In genomic region chr15:82963090-82963489, GRCm38 (mm10) we compare ENCODE assay signal across 8 mouse cellular contexts. TPM values are rescaled to one million over a fixed set of nuclear protein-coding genes. Genes with fewer than 3 reads are reported as not detected.
A peak's percentile ranks its signal among the peaks of the same experiment; 100 is the strongest.
DNase-seq lines count a peak whose midpoint lies in the region; ATAC-seq and TF ChIP-seq lines count a peak whose summit lies in the region.

No protein-coding gene starts in this region.

- H3K4me1 ChIP-seq in kidney, embryonic 16.5 days (ENCODE audit: insufficient read depth, low read length): peaks cover 63% of the 10 kb centered on the region
- H3K4me1 ChIP-seq in cortical plate, adult 2 months (ENCODE audit: control insufficient read depth, insufficient read depth, low read length): peaks cover 6% of the 10 kb centered on the region; the same call in 1 of the 2 replicates
- peaks cover 74% of the 10 kb centered on the region for H3K4me1 ChIP-seq in midbrain, embryonic 12.5 days

- no peaks in the 10 kb centered on the region for H3K9me3 ChIP-seq in kidney, embryonic 16.5 days (ENCODE audit: low read length)
- H3K9me3 ChIP-seq in midbrain, embryonic 12.5 days: no peaks in the 10 kb centered on the region

- H3K27ac ChIP-seq in kidney, embryonic 16.5 days (ENCODE audit: low read length): 0 out of 2 replicates have a peak overlapping the region, but pooled peaks have one; percentile 4
- H3K27ac ChIP-seq in cortical plate, adult 2 months (ENCODE audit: insufficient read depth, low read length): peak overlapping the region; percentile 53; the same call in 1 of the 2 replicates
- peak overlapping the region; percentile 76 for H3K27ac ChIP-seq in midbrain, embryonic 12.5 days (replicated peaks)

- peaks cover 16% of the 10 kb centered on the region; the same call in 1 of the 2 replicates for H3K27me3 ChIP-seq in kidney, embryonic 16.5 days (ENCODE audit: insufficient read depth, low read length)
- peaks cover 86% of the 10 kb centered on the region for H3K27me3 ChIP-seq in midbrain, embryonic 12.5 days

- H3K4me3 ChIP-seq in kidney, embryonic 16.5 days (ENCODE audit: low read length): peak overlapping the region; percentile 57
- peak overlapping the region; percentile 65 for H3K4me3 ChIP-seq in cortical plate, adult 2 months (ENCODE audit: insufficient read depth, low read length)
- H3K4me3 ChIP-seq in midbrain, embryonic 12.5 days: peak overlapping the region; percentile 59

- intact Hi-C loops in heart, postnatal 10 days (cut with DNase I): no loop called here

- TF ChIP-seq CTCF in cortical plate, adult 2 months (IDR thresholded peaks at IDR 0.05; ENCODE audit: extremely low read depth, insufficient read depth, low read length): no peak

- H3K36me3 ChIP-seq in kidney, embryonic 16.5 days (ENCODE audit: insufficient read depth, low read length): no peaks in the 10 kb centered on the region
- H3K36me3 ChIP-seq in midbrain, embryonic 12.5 days: no peaks in the 10 kb centered on the region

- no peak for TF ChIP-seq POLR2A in cortical plate, adult 2 months (IDR thresholded peaks at IDR 0.05; ENCODE audit: extremely low read depth, insufficient read depth, low read length)

- DNase-seq in kidney, postnatal 4 days: no peak
- peak; percentile 8 to 22 for DNase-seq in heart, postnatal 10 days
- DNase-seq in gastrocnemius, postnatal 25 days: no peak

- WGBS in kidney, embryonic 16.5 days: 3% methylated on average over 25 of the region's 39 CpGs
- 2% methylated on average over 28 of the region's 39 CpGs for WGBS in midbrain, embryonic 12.5 days

- peak overlapping the region; percentile 79 for H3K4me2 ChIP-seq in kidney, embryonic 16.5 days (replicated peaks; ENCODE audit: low read depth, low read length)
- H3K4me2 ChIP-seq in midbrain, embryonic 12.5 days (replicated peaks): peak overlapping the region; percentile 70

- peak overlapping the region; percentile 76 for H3K9ac ChIP-seq in kidney, embryonic 16.5 days (replicated peaks; ENCODE audit: low read length)
- H3K9ac ChIP-seq in midbrain, embryonic 12.5 days (replicated peaks): peak overlapping the region; percentile 67

- ATAC-seq in kidney, embryonic 16.5 days (ENCODE audit: low FRiP score, low TSS enrichment): no peak
- ATAC-seq in midbrain, embryonic 12.5 days (ENCODE audit: low FRiP score, low read depth): no peak
- no peak for ATAC-seq in erythroblast, adult 5-6 weeks (replicated peaks; ENCODE audit: low FRiP score, poor library complexity, severe bottlenecking)
- no peak for ATAC-seq in erythroid progenitor cell, adult 5-6 weeks (replicated peaks; ENCODE audit: low FRiP score, poor library complexity, severe bottlenecking)

RNA-seq across cellular contexts. Expression of gene Tcf20, which starts 24.6 kb away (rescaled TPM):
- 7.3 and 8.3 TPM in 2 replicates for polyA plus RNA-seq in kidney, embryonic 16.5 days (2015; fragmentation: Nextera tagmentation; extraction: Ambion mirVana)
- polyA plus RNA-seq in cortical plate, adult 2 months (2012; rRNA removed): 37.1 and 38.4 TPM in 2 replicates
- total RNA-seq in heart, postnatal 10 days (2021): 10 to 100 TPM; 60.7 to 67.9 TPM
- 13.7 TPM in 2 replicates for polyA plus RNA-seq in midbrain, embryonic 12.5 days (2016; fragmentation: Nextera tagmentation; extraction: Ambion mirVana)
- 20.5 and 22.1 TPM in 2 replicates for total RNA-seq in erythroblast, adult 5-6 weeks (2015; ENCODE audit: low replicate concordance)
- total RNA-seq in erythroblast, adult 5-6 weeks (2017; ENCODE audit: low replicate concordance): 37.1 and 43.8 TPM in 2 replicates
- total RNA-seq in gastrocnemius, postnatal 25 days (2021): 10 to 100 TPM; 24.4 to 25.5 TPM
- 35.0 and 36.0 TPM in 2 replicates for total RNA-seq in erythroid progenitor cell, adult 5-6 weeks (2015; ENCODE audit: low replicate concordance)
- total RNA-seq in erythroid progenitor cell, adult 5-6 weeks (2017; ENCODE audit: low replicate concordance): 51.7 and 55.5 TPM in 2 replicates

Comparison
In these comparisons a context has a peak if more than half of its experiments do, and no peak if none do; other contexts are left out.
1. H3K27ac ChIP-seq: peak in every context shown above with its lines; median percentile 76 in midbrain, embryonic 12.5 days; 53 in cortical plate, adult 2 months; 4 in kidney, embryonic 16.5 days.
2. DNase-seq: peak in heart, postnatal 10 days (2 of 2); none in kidney, postnatal 4 days (0 of 2) and gastrocnemius, postnatal 25 days (single experiment).
3. Peak in every context shown above with its lines, with median percentiles within 50 percentile points of each other: H3K4me3 ChIP-seq.